Mouse (Mus musculus): ENCODE results near the gene Zfp628. TPM values are rescaled to one million over a fixed set of nuclear protein-coding genes. Genes with fewer than 3 reads are reported as not detected.

Gene Zfp628
- polyA plus RNA-seq, 1 experiment from 2014 or later, result 3.9 TPM

DNA sequence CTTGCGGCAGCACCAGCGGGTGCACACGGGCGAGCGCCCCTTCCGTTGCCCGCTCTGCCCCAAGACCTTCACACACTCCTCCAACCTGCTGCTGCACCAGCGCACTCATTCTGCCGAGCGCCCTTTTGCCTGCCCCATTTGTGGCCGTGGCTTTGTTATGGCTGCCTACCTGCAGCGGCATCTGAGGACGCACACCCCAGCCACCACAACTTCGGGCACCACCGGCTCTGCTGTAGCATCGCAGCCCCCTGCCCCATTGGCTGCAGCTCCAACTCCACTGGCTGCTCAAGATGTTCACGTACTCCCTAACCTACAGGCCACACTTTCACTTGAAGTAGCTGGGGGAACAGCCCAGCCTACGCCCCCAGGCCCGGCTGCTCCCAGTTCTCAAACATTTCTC, 5.5 kb downstream of the Zfp628 start:
- Histone ChIP-seq H3K4me2 (ENCODE audit: low read length) (no peak overlapping the region), H3K27me3 (ENCODE audit: insufficient read depth, low read length) (no peaks in the 10 kb centered on the region), H3K4me1 (replicated peaks; ENCODE audit: insufficient read depth, low read length) (peaks cover 31% of the 10 kb centered on the region), H3K36me3 (ENCODE audit: insufficient read depth, low read length) (peaks cover 32% of the 10 kb centered on the region), H3K9me3 (replicated peaks; ENCODE audit: low read length) (no peaks in the 10 kb centered on the region), H3K27ac (peak overlapping the region; percentile 54), H3K9ac (ENCODE audit: low read depth, low read length) (no peak overlapping the region), H3K4me3 (replicated peaks; ENCODE audit: low read depth, low read length) (no peak overlapping the region)
- TF ChIP-seq CTCF (IDR thresholded peaks at IDR 0.05; ENCODE audit: low read depth), result no peak
- whole genome bisulfite sequencing, result 92% methylated on average over 19 of the region's 19 CpGs
- ATAC-seq (replicated peaks; ENCODE audit: low FRiP score, low read depth) (no peak), DNase-seq (ENCODE audit: low spot score) (no peak)

DNA sequence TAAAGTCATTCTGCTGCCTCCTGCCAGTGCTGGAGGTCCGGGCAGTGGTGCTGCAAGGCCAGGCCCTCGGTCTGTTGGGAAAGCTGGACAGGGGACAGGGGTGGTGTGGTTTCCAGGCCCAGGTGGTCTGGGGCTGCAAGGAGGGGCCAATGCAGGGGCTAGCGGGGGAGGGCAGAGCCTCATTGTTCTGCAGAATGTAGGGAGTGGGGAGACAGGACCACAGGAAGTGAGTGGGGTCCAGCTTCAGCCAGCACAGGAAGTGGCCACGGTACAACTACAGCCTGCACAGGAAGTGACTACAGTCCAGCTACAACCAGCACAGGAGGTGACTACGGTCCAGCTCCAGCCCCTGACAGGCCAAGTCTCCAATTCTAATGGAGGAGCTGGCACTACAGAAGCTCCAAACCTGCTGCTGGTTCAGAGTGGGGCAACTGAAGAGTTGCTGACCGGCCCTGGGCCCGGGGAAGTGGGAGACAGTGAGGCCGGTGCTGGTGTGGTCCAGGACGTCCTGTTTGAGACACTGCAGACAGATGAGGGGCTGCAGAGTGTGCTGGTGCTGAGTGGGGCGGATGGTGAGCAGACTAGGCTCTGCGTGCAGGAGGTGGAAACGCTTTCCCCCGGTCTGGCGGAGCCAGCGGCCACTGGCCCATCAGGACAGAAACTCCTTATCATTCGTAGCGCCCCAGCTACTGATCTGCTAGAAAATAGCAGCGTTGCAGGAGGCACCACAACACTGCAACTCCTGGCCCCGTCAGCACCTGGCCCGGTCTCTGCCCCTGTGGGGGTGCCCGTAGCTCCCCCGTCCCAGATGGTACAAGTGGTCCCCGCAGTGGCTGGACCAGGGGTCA, 6.2 kb downstream of the Zfp628 start:
- 55% methylated on average over 23 of the region's 23 CpGs for WGBS
- H3K4me3 ChIP-seq (replicated peaks; ENCODE audit: low read depth, low read length), result no peak overlapping the region
- DNase-seq (ENCODE audit: low spot score) (peak; percentile 45), ATAC-seq (replicated peaks; ENCODE audit: low FRiP score, low read depth) (no peak)
- H3K9ac ChIP-seq (ENCODE audit: low read depth, low read length), result no peak overlapping the region
- peaks cover 30% of the 10 kb centered on the region for H3K4me1 ChIP-seq (replicated peaks; ENCODE audit: insufficient read depth, low read length)
- H3K27me3 ChIP-seq (ENCODE audit: insufficient read depth, low read length), result no peaks in the 10 kb centered on the region
- no peaks in the 10 kb centered on the region for H3K9me3 ChIP-seq (replicated peaks; ENCODE audit: low read length)
- no peak for TF ChIP-seq CTCF (IDR thresholded peaks at IDR 0.05; ENCODE audit: low read depth)
- no peak overlapping the region for H3K4me2 ChIP-seq (ENCODE audit: low read length)
- H3K36me3 ChIP-seq (ENCODE audit: insufficient read depth, low read length), result peaks cover 32% of the 10 kb centered on the region
- peak overlapping the region; percentile 54 for H3K27ac ChIP-seq

DNA sequence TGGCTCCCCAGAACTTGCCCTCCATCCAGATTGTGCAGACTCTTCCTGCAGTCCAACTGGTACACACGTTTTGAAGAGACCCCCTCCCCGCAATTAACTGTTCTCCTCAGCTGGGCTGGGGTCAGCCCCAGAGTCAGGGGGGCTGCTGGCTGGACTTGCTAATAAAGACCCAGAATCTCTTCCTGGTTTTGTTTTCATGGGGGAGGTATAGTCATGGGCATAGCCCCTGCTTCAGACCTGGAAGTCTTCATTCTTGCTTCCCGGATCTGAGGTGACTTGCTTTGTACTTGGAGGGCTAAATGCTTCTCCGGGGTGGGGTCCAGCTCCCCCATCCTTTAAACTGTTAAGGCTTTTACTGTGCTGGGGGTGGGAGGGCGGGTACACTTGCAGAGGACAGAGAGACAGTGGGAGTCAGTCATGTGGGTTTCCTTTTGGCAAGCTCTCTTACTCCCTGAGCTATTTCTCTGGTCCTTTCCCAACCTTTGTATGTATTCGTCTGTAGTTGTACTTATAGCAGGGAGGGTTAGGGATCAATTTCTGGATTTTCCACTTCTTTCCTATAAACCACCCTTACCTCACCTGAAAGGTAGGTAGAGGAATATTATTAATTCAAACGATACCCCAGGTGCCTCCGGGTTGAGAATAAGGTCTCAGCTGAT, 6.9 kb downstream of the Zfp628 start, which contains the start of gene Nat14:
Gene Nat14 (plus strand): TSS at position 205 of the 659 bp plus-strand sequence.
- ATAC-seq (replicated peaks; ENCODE audit: low FRiP score, low read depth) (no peak), DNase-seq (ENCODE audit: low spot score) (no peak)
- peak within 1 kb of the TSS; percentile 21 for H3K4me3 ChIP-seq (replicated peaks; ENCODE audit: low read depth, low read length)
- H3K9me3 ChIP-seq (replicated peaks; ENCODE audit: low read length), result no peaks in the 10 kb centered on the region
- H3K36me3 ChIP-seq (ENCODE audit: insufficient read depth, low read length), result peaks cover 32% of the 10 kb centered on the region
- H3K27ac ChIP-seq, result peak within 1 kb of the TSS; percentile 54
- H3K9ac ChIP-seq (ENCODE audit: low read depth, low read length), result peak within 1 kb of the TSS; percentile 14; the same call in 1 of the 2 replicates
- peak within 1 kb of the TSS; percentile 62 for H3K4me2 ChIP-seq (ENCODE audit: low read length)
- WGBS, result 34% methylated on average over 8 of the region's 8 CpGs
- TF ChIP-seq CTCF (IDR thresholded peaks at IDR 0.05; ENCODE audit: low read depth), result no peak
- H3K4me1 ChIP-seq (replicated peaks; ENCODE audit: insufficient read depth, low read length), result peaks cover 28% of the 10 kb centered on the region
- no peaks in the 10 kb centered on the region for H3K27me3 ChIP-seq (ENCODE audit: insufficient read depth, low read length)

DNA sequence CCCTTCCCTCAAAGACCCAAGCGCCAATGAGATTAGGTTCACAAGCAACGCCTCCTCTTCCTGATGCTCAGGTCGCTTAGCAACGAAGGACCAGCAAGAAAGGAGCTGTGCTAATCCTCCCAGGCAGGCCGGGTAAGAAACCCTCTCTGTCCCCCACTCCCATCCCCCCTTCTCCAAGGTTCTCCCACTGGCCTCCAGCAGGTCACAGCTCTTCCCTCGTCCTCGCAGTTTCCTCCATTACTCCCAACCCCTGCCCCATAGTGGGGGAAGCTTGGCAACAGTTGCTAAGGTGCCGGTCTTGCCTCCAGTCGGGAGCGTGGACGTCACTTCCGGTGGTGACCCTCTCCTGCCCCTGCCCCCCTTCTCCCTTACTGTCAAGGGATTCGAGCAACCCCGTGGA, 7.5 kb downstream of the Zfp628 start:
- Histone ChIP-seq H3K4me2 (ENCODE audit: low read length) (peak overlapping the region; percentile 62), H3K9ac (ENCODE audit: low read depth, low read length) (peak overlapping the region; percentile 14; the same call in 1 of the 2 replicates), H3K9me3 (replicated peaks; ENCODE audit: low read length) (no peaks in the 10 kb centered on the region), H3K4me3 (replicated peaks; ENCODE audit: low read depth, low read length) (peak overlapping the region; percentile 21; the same call in 1 of the 2 replicates), H3K27ac (peak overlapping the region; percentile 39; the same call in 1 of the 2 replicates), H3K36me3 (ENCODE audit: insufficient read depth, low read length) (peaks cover 30% of the 10 kb centered on the region), H3K27me3 (ENCODE audit: insufficient read depth, low read length) (no peaks in the 10 kb centered on the region), H3K4me1 (replicated peaks; ENCODE audit: insufficient read depth, low read length) (peaks cover 28% of the 10 kb centered on the region)
- DNase-seq (ENCODE audit: low spot score), result peak; percentile 84
- no peak for TF ChIP-seq CTCF (IDR thresholded peaks at IDR 0.05; ENCODE audit: low read depth)
- ATAC-seq (replicated peaks; ENCODE audit: low FRiP score, low read depth), result peak; percentile 52
- WGBS, result 0% methylated on average over 14 of the region's 14 CpGs

DNA sequence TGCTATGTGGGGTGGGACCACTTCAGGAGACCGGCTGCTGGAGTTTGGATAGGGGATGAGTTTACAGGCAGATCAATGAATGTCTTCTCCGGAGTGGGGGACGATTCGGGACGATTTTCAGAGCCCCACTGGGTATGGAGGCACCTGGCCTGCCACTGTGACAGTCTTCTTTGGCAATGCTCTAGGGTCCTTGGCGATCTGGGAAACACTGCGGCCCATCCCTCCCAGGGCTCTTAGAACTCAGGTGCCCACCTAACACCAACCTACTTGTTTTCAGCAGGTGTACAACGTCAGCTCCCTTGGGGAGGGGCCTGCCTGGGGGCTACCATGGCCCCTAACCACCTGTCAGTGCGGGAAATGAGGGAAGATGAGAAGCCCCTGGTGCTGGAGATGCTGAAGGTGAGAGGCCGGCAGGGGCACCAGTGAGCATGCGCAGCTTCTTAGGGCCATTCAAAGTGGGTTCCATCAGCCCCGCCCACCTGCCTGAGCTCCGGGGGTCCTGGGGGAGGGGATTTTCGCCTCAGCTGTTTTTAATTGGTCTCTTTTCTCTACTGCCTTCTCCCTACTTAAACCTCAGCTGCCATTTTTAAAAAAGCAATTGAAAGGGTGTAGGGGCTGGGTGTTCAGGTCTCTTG, 8.0 kb downstream of the Zfp628 start:
- H3K27me3 ChIP-seq (ENCODE audit: insufficient read depth, low read length), result no peaks in the 10 kb centered on the region
- peak overlapping the region; percentile 77 for H3K27ac ChIP-seq
- peak overlapping the region; percentile 50; the same call in 1 of the 2 replicates for H3K9ac ChIP-seq (ENCODE audit: low read depth, low read length)
- H3K4me1 ChIP-seq (replicated peaks; ENCODE audit: insufficient read depth, low read length), result peaks cover 28% of the 10 kb centered on the region
- ATAC-seq (replicated peaks; ENCODE audit: low FRiP score, low read depth) (no peak; the same call in 1 of the 2 replicates), DNase-seq (ENCODE audit: low spot score) (peak; percentile 73)
- no peaks in the 10 kb centered on the region for H3K9me3 ChIP-seq (replicated peaks; ENCODE audit: low read length)
- H3K4me3 ChIP-seq (replicated peaks; ENCODE audit: low read depth, low read length), result peak overlapping the region; percentile 21
- H3K4me2 ChIP-seq (ENCODE audit: low read length), result peak overlapping the region; percentile 62
- peak; percentile 48 for TF ChIP-seq CTCF (IDR thresholded peaks at IDR 0.05; ENCODE audit: low read depth)
- peaks cover 27% of the 10 kb centered on the region for H3K36me3 ChIP-seq (ENCODE audit: insufficient read depth, low read length)
- 1% methylated on average over 14 of the region's 14 CpGs for WGBS

All from kidney, postnatal 0 days (tissue).